Mouse (Mus musculus) heart, postnatal 0 days (tissue): ENCODE results near the gene Rln3. TPM values are rescaled to one million over a fixed set of nuclear protein-coding genes. Genes with fewer than 3 reads are reported as not detected.

Experiments used
- ATAC-seq: fragments of 200-750 bp; cut with Nextera tagmentation; 2 replicates; pipeline ENCODE4 v1.8.0; 2017; ENCODE audit warnings: low read depth, moderate number of reproducible peaks, moderate library complexity; ENCODE audit not compliant: insufficient read depth
- DNase-seq: peaks from one replicate; pipeline ENCODE4 v3.0.0-alpha.2; 2016; ENCODE audit warnings: low spot score
- H3K27ac ChIP-seq: fragments of 300-500 bp; sonication (generic); 2 replicates; pipeline ENCODE4 v1.5.1; 2014; ENCODE audit warnings: low read depth, mild to moderate bottlenecking
- H3K27me3 ChIP-seq: fragments of 300-500 bp; sonication (generic); 2 replicates; pipeline ENCODE4 v1.6.1; 2014; ENCODE audit warnings: low read length, mixed read lengths; ENCODE audit not compliant: control insufficient read depth, insufficient read depth
- H3K36me3 ChIP-seq: fragments of 300-500 bp; sonication (generic); replicated peaks from 2 replicates; pipeline ENCODE4 v1.6.1; 2014; ENCODE audit warnings: low read length, mixed read lengths; ENCODE audit not compliant: control insufficient read depth, insufficient read depth
- H3K4me1 ChIP-seq: fragments of 300-500 bp; sonication (generic); 2 replicates; pipeline ENCODE4 v1.6.1; 2014; ENCODE audit warnings: antibody characterized with exemption; ENCODE audit not compliant: control insufficient read depth, insufficient read depth
- H3K4me2 ChIP-seq: fragments of 300-500 bp; sonication (generic); 2 replicates; pipeline ENCODE4 v1.6.1; 2014; ENCODE audit warnings: low read depth, mild to moderate bottlenecking, low read length, moderate library complexity
- H3K4me3 ChIP-seq: fragments of 300-500 bp; sonication (generic); 2 replicates; pipeline ENCODE4 v1.5.1; 2014; ENCODE audit warnings: low read depth, low read length
- H3K9ac ChIP-seq: fragments of 300-500 bp; sonication (generic); replicated peaks from 2 replicates; pipeline ENCODE4 v1.6.1; 2014; ENCODE audit warnings: low read depth, low read length, mixed read lengths
- H3K9me3 ChIP-seq: fragments of 300-500 bp; sonication (generic); replicated peaks from 2 replicates; pipeline ENCODE4 v1.6.1; 2016; ENCODE audit warnings: low read length; ENCODE audit not compliant: control insufficient read depth
- CTCF ChIP-seq: IDR thresholded peaks from 2 replicates; pipeline ENCODE4 v1.5.1; 2016; ENCODE audit warnings: antibody characterized with exemption, control low read depth, low read depth
- EP300 ChIP-seq: IDR thresholded peaks from 2 replicates; pipeline ENCODE4 v1.6.1; 2016; ENCODE audit warnings: antibody characterized with exemption, low read depth
- WGBS: fragments of 180-500 bp; shearing (Covaris S2); extraction: QIAGEN DNeasy Blood & Tissue Kit; methylation state at CpG from one replicate; pipeline ENCODE4 v1.1.7; 2014; 5-methylcytosine and 5-hydroxymethylcytosine counted together
- polyA plus RNA-seq: library from polyadenylated mRNA; unstranded; fragments of >200 nt; fragmentation: Nextera tagmentation; extraction: Ambion mirVana; gene quantifications from 2 replicates; pipeline ENCODE4 v1.2.1, GENCODE M21; 2015
- total RNA-seq: library from RNA; depleted of rRNA; stranded (reverse); fragments of >200 nt; gene quantifications from 2 replicates; pipeline ENCODE4 v1.2.3, GENCODE M21; 2014; ENCODE audit warnings: low replicate concordance

Gene Rln3
- total and polyA plus RNA-seq, 2 experiments from 2014 or later = not detected

GRCm38 (mm10) chr8:83999057-83999705 is 45.6 kb downstream of the Rln3 start:
- ATAC-seq = no peak
- Histone ChIP-seq H3K9ac (peak overlapping the region; percentile 35; the same call in 1 of the 2 replicates), H3K4me3 (peak overlapping the region; percentile 61), H3K4me1 (peaks cover 20% of the 10 kb centered on the region; the same call in 1 of the 2 replicates), H3K27me3 (no peaks in the 10 kb centered on the region), H3K4me2 (peak overlapping the region; percentile 71), H3K27ac (no peak overlapping the region), H3K36me3 (peaks cover 31% of the 10 kb centered on the region), H3K9me3 (no peaks in the 10 kb centered on the region)
- no peak for DNase-seq
- 64% methylated on average over 16 of the region's 16 CpGs for WGBS
- TF ChIP-seq CTCF = no peak
- no peak for TF ChIP-seq EP300

- Histone ChIP-seq H3K36me3 (peaks cover 35% of the 10 kb centered on the region), H3K27me3 (no peaks in the 10 kb centered on the region), H3K27ac (peak overlapping the region; percentile 79), H3K4me2 (peak overlapping the region; percentile 71), H3K4me1 (peaks cover 14% of the 10 kb centered on the region; the same call in 1 of the 2 replicates), H3K9me3 (no peaks in the 10 kb centered on the region), H3K9ac (peak overlapping the region; percentile 35), H3K4me3 (peak overlapping the region; percentile 61)
- ATAC-seq (peak; percentile 16), DNase-seq (peak; percentile 45)
- TF ChIP-seq EP300 = no peak
- TF ChIP-seq CTCF = peak; percentile 43
- whole genome bisulfite sequencing = 1% methylated on average over 74 of the region's 92 CpGs
Observed at GRCm38 (mm10) chr8:83998231-83999056, 46.4 kb downstream of the Rln3 start.

DNA sequence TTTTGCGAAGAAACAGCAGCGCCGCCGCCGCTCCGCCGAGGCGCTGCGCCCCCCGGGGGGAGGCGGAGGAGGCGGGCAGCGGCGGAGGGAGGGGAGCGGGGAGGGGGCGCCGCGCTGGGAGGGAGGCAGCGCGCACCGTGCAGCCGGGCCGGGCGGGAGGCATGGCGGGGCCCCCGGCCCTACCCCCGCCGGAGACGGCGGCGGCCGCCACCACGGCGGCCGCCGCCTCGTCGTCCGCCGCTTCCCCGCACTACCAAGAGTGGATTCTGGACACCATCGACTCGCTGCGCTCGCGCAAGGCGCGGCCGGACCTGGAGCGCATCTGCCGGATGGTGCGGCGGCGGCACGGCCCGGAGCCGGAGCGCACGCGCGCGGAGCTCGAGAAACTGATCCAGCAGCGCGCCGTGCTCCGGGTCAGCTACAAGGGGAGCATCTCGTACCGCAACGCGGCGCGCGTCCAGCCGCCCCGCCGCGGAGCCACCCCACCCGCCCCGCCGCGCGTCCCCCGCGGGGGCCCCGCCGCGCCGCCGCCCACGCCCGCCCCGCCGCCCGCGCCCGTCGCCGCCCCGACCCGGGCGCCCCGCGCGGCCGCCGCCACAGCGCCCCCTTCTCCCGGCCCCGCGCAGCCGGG is 47.2 kb downstream of the Rln3 start, which contains the start of gene Samd1:
Gene Samd1 (plus strand): TSS at position 162 of the 631 bp plus-strand sequence.
- H3K27me3 ChIP-seq = no peaks in the 10 kb centered on the region
- ATAC-seq (peak; percentile 8; the same call in 1 of the 2 replicates), DNase-seq (no peak)
- H3K36me3 ChIP-seq = peaks cover 37% of the 10 kb centered on the region
- H3K9me3 ChIP-seq = no peaks in the 10 kb centered on the region
- peak within 1 kb of the TSS; percentile 78 for H3K9ac ChIP-seq
- peak within 1 kb of the TSS; percentile 91 for H3K27ac ChIP-seq
- peak within 1 kb of the TSS; percentile 92 for H3K4me3 ChIP-seq
- TF ChIP-seq EP300 (no peak), CTCF (no peak)
- H3K4me1 ChIP-seq = 0 out of 2 replicates have a peak, but pooled peaks cover 5% of the 10 kb centered on the region
- under 1% methylated on average over 52 of the region's 112 CpGs for WGBS
- H3K4me2 ChIP-seq = peak within 1 kb of the TSS; percentile 71

DNA sequence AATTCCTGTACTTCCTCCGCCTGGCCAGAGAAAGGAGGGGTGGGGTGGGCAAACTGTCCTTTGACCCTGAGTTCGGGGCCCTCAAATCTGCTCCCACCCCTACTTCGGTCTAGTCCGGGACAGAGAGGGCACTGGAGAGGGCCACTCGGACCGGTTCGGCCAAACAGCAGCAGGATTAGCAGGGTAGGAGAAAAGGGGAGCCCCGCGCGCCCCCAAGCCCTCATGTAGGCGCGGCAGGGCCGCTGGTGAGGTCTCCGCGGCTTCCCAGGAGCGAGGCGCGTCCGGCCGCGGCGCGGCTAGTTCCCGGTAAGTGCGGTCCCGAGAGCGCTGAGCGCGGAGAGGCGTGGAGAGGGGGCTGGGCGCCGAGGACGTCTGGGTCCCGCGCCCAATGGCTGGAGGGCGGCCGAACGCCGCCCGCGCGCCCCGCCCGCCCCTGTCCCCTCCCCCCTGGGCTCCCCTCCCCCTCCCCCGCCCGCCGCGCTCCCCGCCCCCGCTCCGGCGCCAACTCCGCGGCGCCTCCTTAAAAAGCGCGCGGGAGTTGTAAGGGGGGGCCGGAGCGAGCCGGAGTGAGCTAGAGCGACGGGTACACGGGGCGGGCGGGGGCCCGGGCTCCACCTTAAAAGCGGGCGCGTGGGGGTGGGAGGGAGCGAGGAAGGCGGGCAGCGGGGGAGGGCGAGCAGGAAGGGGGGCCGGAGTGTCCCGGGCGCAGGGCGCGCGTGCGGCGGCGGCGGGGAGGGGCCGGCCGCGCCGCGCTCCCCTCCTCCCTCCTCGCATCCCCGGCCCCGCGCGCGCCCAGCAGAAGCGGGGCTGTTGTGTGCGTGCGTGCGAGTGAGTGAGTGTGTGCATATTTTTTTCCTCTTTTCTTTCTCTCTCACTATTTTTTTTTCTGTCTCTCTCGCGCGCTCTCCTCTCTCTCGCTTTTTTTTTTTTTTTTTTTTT is 48.0 kb downstream of the Rln3 start:
- ATAC-seq (peak; percentile 86), DNase-seq (peak; percentile 90)
- Histone ChIP-seq H3K4me3 (peak overlapping the region; percentile 92), H3K36me3 (peaks cover 44% of the 10 kb centered on the region), H3K4me1 (0 out of 2 replicates have a peak, but pooled peaks cover 5% of the 10 kb centered on the region), H3K9me3 (no peaks in the 10 kb centered on the region), H3K4me2 (peak overlapping the region; percentile 71), H3K9ac (peak overlapping the region; percentile 78), H3K27ac (peak overlapping the region; percentile 91), H3K27me3 (no peaks in the 10 kb centered on the region)
- under 1% methylated on average over 47 of the region's 103 CpGs for WGBS
- peak; percentile 24; the same call in 1 of the 2 replicates for TF ChIP-seq EP300
- TF ChIP-seq CTCF = no peak
